Mouse (Mus musculus): ENCODE data around the gene Arhgap21.

DNA sequence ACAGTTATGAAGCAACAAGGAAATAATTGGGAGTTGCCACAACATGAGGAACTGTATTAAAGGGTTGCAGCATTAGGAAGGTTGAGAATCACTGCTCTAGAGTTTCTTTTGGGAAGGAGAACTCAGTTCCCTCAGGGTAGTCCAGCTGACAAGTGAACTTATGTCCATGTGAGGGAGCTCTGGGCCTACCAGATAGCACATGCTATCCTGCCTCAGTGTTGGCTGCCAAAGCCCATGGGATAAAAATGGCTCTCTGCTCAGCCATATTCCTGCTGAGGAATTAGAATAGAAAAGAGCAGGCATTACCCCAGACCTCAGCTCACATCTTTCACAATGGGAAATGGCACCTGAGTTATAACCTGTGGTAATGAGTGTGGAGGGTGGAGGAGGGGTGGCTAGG is 142.4 kb downstream of the Arhgap21 start:
- TF ChIP-seq CTCF (IDR thresholded peaks at IDR 0.05; ENCODE audit: low read depth) (no peak), EP300 (IDR thresholded peaks at IDR 0.05; ENCODE audit: low read depth) (no peak)

All from liver, postnatal 0 days (tissue).